Mouse (Mus musculus): ENCODE data around the gene Fam171a1. TPM values are rescaled to one million over a fixed set of nuclear protein-coding genes. Genes with fewer than 3 reads are reported as not detected.
"Not testable (repeated sequence)": the region's sequence is repeated elsewhere in the genome, so short reads cannot be mapped to it uniquely, and the experiment has no call there.

Fam171a1 gene
- 28.1 and 30.6 TPM in 2 replicates for polyA plus RNA-seq (2015; fragmentation: Nextera tagmentation; extraction: Ambion mirVana)

GRCm38 (mm10) chr2:3113866-3114265, at the start of gene Fam171a1:
Gene Fam171a1, plus strand, starts transcription at chr2:3114224.
- Histone ChIP-seq H3K4me3 (no peak within 1 kb of the TSS), H3K4me2 (no peak within 1 kb of the TSS), H3K9ac (no peak within 1 kb of the TSS), H3K4me1 (0 out of 2 replicates have a peak, but pooled peaks cover 3% of the 10 kb centered on the region), H3K9me3 (no peaks in the 10 kb centered on the region), H3K27ac (no peak within 1 kb of the TSS), H3K27me3 (no peaks in the 10 kb centered on the region), H3K36me3 (no peaks in the 10 kb centered on the region)
- 75% methylated on average over 4 of the region's 4 CpGs for WGBS
- no peak for ATAC-seq (ENCODE audit: insufficient number of reproducible peaks, insufficient read depth, low FRiP score, low TSS enrichment, low read depth)

GRCm38 (mm10) chr2:3069140-3069539, 44.9 kb upstream of the Fam171a1 start:
- no peak for ATAC-seq (ENCODE audit: insufficient number of reproducible peaks, insufficient read depth, low FRiP score, low TSS enrichment, low read depth)
- 85% methylated on average over 1 of the region's 1 CpGs for WGBS
- Histone ChIP-seq H3K27me3 (no peaks in the 10 kb centered on the region), H3K9ac (no peak overlapping the region), H3K4me2 (no peak overlapping the region), H3K36me3 (no peaks in the 10 kb centered on the region), H3K4me3 (no peak overlapping the region), H3K9me3 (0 out of 2 replicates have a peak, but pooled peaks cover 3% of the 10 kb centered on the region), H3K4me1 (no peaks in the 10 kb centered on the region), H3K27ac (no peak overlapping the region)

DNA sequence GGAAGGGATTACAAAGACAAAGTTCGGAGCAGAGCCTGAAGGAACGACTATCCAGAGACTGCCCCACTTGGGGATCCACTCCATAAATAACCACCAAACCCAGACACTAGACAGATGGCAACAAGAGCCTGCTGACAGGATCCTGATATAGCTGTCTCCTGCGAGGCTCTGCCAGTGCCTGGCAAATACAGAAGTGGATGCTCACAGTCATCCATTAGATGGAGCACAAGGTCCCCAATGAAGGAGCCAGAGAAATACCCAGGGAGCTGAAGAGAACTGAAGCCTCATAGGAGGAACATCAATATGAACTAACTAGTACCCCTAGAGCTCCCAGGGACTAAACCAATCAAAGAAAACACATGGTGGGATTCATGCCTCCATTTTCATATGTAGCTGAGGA, 25.7 kb upstream of the Fam171a1 start:
- not testable (repeated sequence) for ATAC-seq (ENCODE audit: insufficient number of reproducible peaks, insufficient read depth, low FRiP score, low TSS enrichment, low read depth); H3K4me3 ChIP-seq; H3K4me2 ChIP-seq; H3K27ac ChIP-seq; H3K9ac ChIP-seq; H3K4me1 ChIP-seq; H3K9me3 ChIP-seq; H3K27me3 ChIP-seq; H3K36me3 ChIP-seq
- 76% methylated on average over 3 of the region's 3 CpGs for WGBS

GRCm38 (mm10) chr2:3089274-3089673, 24.8 kb upstream of the Fam171a1 start:
- Histone ChIP-seq H3K27me3 (no peaks in the 10 kb centered on the region), H3K4me1 (no peaks in the 10 kb centered on the region), H3K9ac (no peak overlapping the region), H3K9me3 (no peaks in the 10 kb centered on the region), H3K27ac (no peak overlapping the region), H3K36me3 (no peaks in the 10 kb centered on the region), H3K4me2 (no peak overlapping the region), H3K4me3 (no peak overlapping the region)
- ATAC-seq (ENCODE audit: insufficient number of reproducible peaks, insufficient read depth, low FRiP score, low TSS enrichment, low read depth), result no peak
- 21% methylated on average over 1 of the region's 1 CpGs for WGBS

- Histone ChIP-seq H3K4me3 (no peak overlapping the region), H3K9ac (no peak overlapping the region), H3K4me1 (no peaks in the 10 kb centered on the region), H3K27me3 (no peaks in the 10 kb centered on the region), H3K9me3 (no peaks in the 10 kb centered on the region), H3K4me2 (no peak overlapping the region), H3K36me3 (no peaks in the 10 kb centered on the region), H3K27ac (no peak overlapping the region)
- 63% methylated on average over 1 of the region's 1 CpGs for WGBS
- ATAC-seq (ENCODE audit: insufficient number of reproducible peaks, insufficient read depth, low FRiP score, low TSS enrichment, low read depth), result no peak
These were observed 17.9 kb upstream of the Fam171a1 start for GRCm38 (mm10) chr2:3096101-3096500.

DNA sequence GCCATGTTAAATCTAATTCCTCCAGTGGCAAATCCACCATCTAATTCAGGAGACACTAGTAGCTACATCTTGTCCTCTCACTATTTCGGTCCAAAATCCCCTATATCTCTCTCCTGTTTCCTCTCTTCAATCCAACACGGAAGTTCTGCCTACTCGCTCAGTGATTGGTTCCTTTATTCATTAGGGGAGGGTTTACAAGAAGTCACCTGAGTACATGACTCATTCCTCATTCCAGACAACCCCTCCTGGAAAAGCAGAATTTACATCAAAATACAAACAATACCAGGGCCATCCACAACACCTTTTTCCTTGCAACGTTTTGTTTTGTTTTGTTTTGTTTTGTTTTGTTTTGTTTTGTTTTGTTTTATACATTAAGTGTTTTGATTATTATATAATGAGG, 14.1 kb upstream of the Fam171a1 start:
- 78% methylated on average over 4 of the region's 4 CpGs for WGBS
- no peaks in the 10 kb centered on the region for H3K36me3 ChIP-seq
- H3K9me3 ChIP-seq, result no peaks in the 10 kb centered on the region
- no peaks in the 10 kb centered on the region for H3K4me1 ChIP-seq
- no peaks in the 10 kb centered on the region for H3K27me3 ChIP-seq
- H3K4me2 ChIP-seq, result no peak overlapping the region
- no peak overlapping the region for H3K9ac ChIP-seq
- H3K27ac ChIP-seq, result no peak overlapping the region
- H3K4me3 ChIP-seq, result no peak overlapping the region
- ATAC-seq (ENCODE audit: insufficient number of reproducible peaks, insufficient read depth, low FRiP score, low TSS enrichment, low read depth), result no peak

DNA sequence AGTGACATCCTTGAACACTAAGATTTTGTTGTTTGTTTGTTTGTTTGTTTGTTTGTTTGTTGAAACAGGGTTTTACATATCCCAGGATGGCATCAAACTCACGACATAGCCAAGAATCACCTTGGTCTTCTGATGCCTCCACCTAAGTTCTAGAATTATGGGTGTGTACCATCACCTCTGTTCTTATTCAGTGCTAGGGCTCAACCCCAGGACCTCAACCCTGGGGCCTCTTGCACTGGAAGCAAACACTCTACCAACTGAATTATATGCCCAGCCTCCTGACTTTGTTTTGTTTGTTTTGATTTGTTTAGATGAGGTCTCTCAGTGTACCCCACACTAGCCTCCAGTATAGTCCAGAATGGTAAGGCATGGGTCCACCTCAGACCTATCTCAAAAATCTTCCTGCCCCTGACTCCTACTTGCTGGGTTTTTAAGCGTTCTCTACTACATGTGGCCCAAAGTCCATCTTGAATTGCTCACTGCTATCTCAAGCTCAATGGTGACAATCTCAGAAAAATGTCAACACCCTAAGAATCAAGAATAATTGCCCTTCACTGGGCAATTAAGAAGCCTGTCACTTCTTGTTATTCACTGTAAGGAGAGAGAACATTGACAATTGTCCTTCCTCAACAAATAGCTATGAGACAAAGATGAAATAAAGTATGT, 12.6 kb upstream of the Fam171a1 start:
- no peaks in the 10 kb centered on the region for H3K27me3 ChIP-seq
- H3K27ac ChIP-seq, result no peak overlapping the region
- no peak overlapping the region for H3K4me2 ChIP-seq
- no peak for ATAC-seq (ENCODE audit: insufficient number of reproducible peaks, insufficient read depth, low FRiP score, low TSS enrichment, low read depth)
- H3K4me1 ChIP-seq, result no peaks in the 10 kb centered on the region
- H3K4me3 ChIP-seq, result no peak overlapping the region
- no peaks in the 10 kb centered on the region for H3K9me3 ChIP-seq
- WGBS, result 77% methylated on average over 2 of the region's 2 CpGs
- H3K36me3 ChIP-seq, result no peaks in the 10 kb centered on the region
- no peak overlapping the region for H3K9ac ChIP-seq

- H3K27ac ChIP-seq, result no peak overlapping the region
These were observed 11.7 kb upstream of the Fam171a1 start for GRCm38 (mm10) chr2:3102360-3102759.

GRCm38 (mm10) chr2:3107471-3107870, 6.6 kb upstream of the Fam171a1 start:
- 83% methylated on average over 4 of the region's 4 CpGs for WGBS
- Histone ChIP-seq H3K27ac (no peak overlapping the region), H3K27me3 (no peaks in the 10 kb centered on the region), H3K4me2 (no peak overlapping the region), H3K4me1 (no peaks in the 10 kb centered on the region), H3K9ac (no peak overlapping the region), H3K9me3 (no peaks in the 10 kb centered on the region), H3K4me3 (no peak overlapping the region), H3K36me3 (no peaks in the 10 kb centered on the region)
- ATAC-seq (ENCODE audit: insufficient number of reproducible peaks, insufficient read depth, low FRiP score, low TSS enrichment, low read depth), result no peak

More at GRCm38 (mm10) chr2:3102360-3102759, 11.7 kb upstream of the Fam171a1 start:
- ATAC-seq (ENCODE audit: insufficient number of reproducible peaks, insufficient read depth, low FRiP score, low TSS enrichment, low read depth), result no peak
- H3K4me3 ChIP-seq, result no peak overlapping the region
- no peaks in the 10 kb centered on the region for H3K4me1 ChIP-seq
- H3K27me3 ChIP-seq, result no peaks in the 10 kb centered on the region
- H3K9ac ChIP-seq, result no peak overlapping the region
- WGBS, result 69% methylated on average over 3 of the region's 3 CpGs
- no peak overlapping the region for H3K4me2 ChIP-seq
- H3K36me3 ChIP-seq, result no peaks in the 10 kb centered on the region
- no peaks in the 10 kb centered on the region for H3K9me3 ChIP-seq

GRCm38 (mm10) chr2:3108431-3108830, 5.6 kb upstream of the Fam171a1 start:
- H3K27me3 ChIP-seq, result no peaks in the 10 kb centered on the region
- no peak for ATAC-seq (ENCODE audit: insufficient number of reproducible peaks, insufficient read depth, low FRiP score, low TSS enrichment, low read depth)
- H3K27ac ChIP-seq, result no peak overlapping the region
- H3K4me2 ChIP-seq, result no peak overlapping the region
- H3K9me3 ChIP-seq, result no peaks in the 10 kb centered on the region
- no peaks in the 10 kb centered on the region for H3K4me1 ChIP-seq
- 82% methylated on average over 3 of the region's 3 CpGs for WGBS
- H3K4me3 ChIP-seq, result no peak overlapping the region
- no peak overlapping the region for H3K9ac ChIP-seq
- H3K36me3 ChIP-seq, result no peaks in the 10 kb centered on the region

DNA sequence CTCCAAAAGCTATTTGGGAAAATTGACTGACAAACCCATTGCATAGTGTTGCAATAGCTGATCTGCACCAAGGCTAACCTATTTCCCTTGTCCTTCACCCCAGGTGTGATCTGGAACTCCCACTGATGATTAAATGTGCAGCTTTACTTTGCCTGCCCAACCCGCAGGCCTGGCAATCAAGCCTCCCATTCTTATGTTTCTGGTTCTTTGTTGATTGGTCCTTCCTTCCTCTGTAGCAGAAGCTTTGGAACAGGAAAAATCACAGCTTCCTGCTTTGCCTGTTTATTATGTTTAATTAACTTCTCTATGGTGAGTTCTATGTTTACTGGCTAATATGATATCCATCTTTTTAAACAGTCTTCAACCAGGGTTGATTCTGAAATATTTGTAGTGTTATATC, 5.2 kb upstream of the Fam171a1 start:
- Histone ChIP-seq H3K4me3 (no peak overlapping the region), H3K27me3 (no peaks in the 10 kb centered on the region), H3K9ac (no peak overlapping the region), H3K27ac (no peak overlapping the region), H3K4me2 (no peak overlapping the region), H3K9me3 (no peaks in the 10 kb centered on the region), H3K4me1 (no peaks in the 10 kb centered on the region), H3K36me3 (no peaks in the 10 kb centered on the region)
- 73% methylated on average over 1 of the region's 1 CpGs for WGBS
- ATAC-seq (ENCODE audit: insufficient number of reproducible peaks, insufficient read depth, low FRiP score, low TSS enrichment, low read depth), result no peak

- peak overlapping the region; percentile 66 for H3K4me2 ChIP-seq
- 30% methylated on average over 2 of the region's 2 CpGs for WGBS
- H3K9ac ChIP-seq, result peak overlapping the region; percentile 91; the same call in 1 of the 2 replicates
- H3K27me3 ChIP-seq, result no peaks in the 10 kb centered on the region
- H3K9me3 ChIP-seq, result no peaks in the 10 kb centered on the region
- peak overlapping the region; percentile 90; the same call in 1 of the 2 replicates for H3K27ac ChIP-seq
- ATAC-seq (ENCODE audit: insufficient number of reproducible peaks, insufficient read depth, low FRiP score, low TSS enrichment, low read depth), result no peak
- no peaks in the 10 kb centered on the region for H3K36me3 ChIP-seq
- H3K4me3 ChIP-seq, result peak overlapping the region; percentile 87
- peaks cover 13% of the 10 kb centered on the region for H3K4me1 ChIP-seq
These were observed 3.8 kb downstream of the Fam171a1 start for GRCm38 (mm10) chr2:3117855-3118202.
